Mouse (Mus musculus): ENCODE measurements at regions not wholly inside any gene's neighbourhood (a gene's known extent, or its start where the extent isn't known, plus 50 kb on each side); places are given as distances from the start of the nearest gene placed in this dataset.

GRCm38 (mm10) chr3:14381421-14381992, 99.0 kb upstream of the Slc7a12 start:
- no peak overlapping the region; the same call in 1 of the 2 replicates for H3K9ac ChIP-seq (ENCODE audit: low read depth, low read length)
- H3K27me3 ChIP-seq (ENCODE audit: control insufficient read depth, insufficient read depth, low read depth, low read length): no peaks in the 10 kb centered on the region
- H3K36me3 ChIP-seq (ENCODE audit: control insufficient read depth, insufficient read depth, low read length): no peaks in the 10 kb centered on the region
- peak overlapping the region; percentile 47 for H3K4me2 ChIP-seq (ENCODE audit: low read length)
- ATAC-seq: peak; percentile 93
- no peaks in the 10 kb centered on the region for H3K4me1 ChIP-seq (ENCODE audit: control insufficient read depth, insufficient read depth, low read length)
- peak overlapping the region; percentile 15; the same call in 1 of the 2 replicates for H3K4me3 ChIP-seq (ENCODE audit: low read depth, low read length)
- H3K9me3 ChIP-seq (replicated peaks; ENCODE audit: control insufficient read depth, low read length, poor library complexity, severe bottlenecking): no peaks in the 10 kb centered on the region
- 15% methylated on average over 18 of the region's 18 CpGs for WGBS
- H3K27ac ChIP-seq (ENCODE audit: low read length): no peak overlapping the region

- 85% methylated on average over 1 of the region's 1 CpGs for WGBS
- Histone ChIP-seq H3K36me3 (ENCODE audit: control insufficient read depth, insufficient read depth, low read length) (no peaks in the 10 kb centered on the region), H3K27me3 (ENCODE audit: control insufficient read depth, insufficient read depth, low read depth, low read length) (no peaks in the 10 kb centered on the region), H3K4me3 (ENCODE audit: low read depth, low read length) (no peak overlapping the region), H3K9me3 (replicated peaks; ENCODE audit: control insufficient read depth, low read length, poor library complexity, severe bottlenecking) (no peaks in the 10 kb centered on the region), H3K4me2 (ENCODE audit: low read length) (no peak overlapping the region), H3K9ac (ENCODE audit: low read depth, low read length) (no peak overlapping the region), H3K4me1 (ENCODE audit: control insufficient read depth, insufficient read depth, low read length) (no peaks in the 10 kb centered on the region), H3K27ac (ENCODE audit: low read length) (no peak overlapping the region)
- no peak for ATAC-seq
These were observed 89.8 kb upstream of the Slc7a12 start for GRCm38 (mm10) chr3:14390656-14391055.

DNA sequence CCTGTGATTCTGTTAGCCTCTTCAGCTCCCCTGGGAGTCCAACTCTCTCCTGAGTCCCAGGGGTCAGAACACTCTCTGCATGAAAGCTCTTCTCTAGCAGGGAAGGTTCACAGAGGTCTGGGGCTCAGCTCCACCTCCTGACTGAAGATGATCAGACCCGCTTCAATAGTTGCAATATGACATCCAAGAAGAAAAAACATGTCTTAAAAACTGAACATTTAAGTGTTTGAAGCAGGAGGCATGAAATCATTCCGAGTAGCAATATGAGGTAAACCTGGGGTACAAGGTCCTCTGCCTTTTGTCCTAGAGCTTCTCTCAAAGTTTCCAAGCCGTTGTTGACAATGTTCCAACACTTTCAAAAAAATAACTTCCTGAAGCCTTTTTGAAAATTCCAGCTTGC, 81.8 kb upstream of the Slc7a12 start:
- H3K4me3 ChIP-seq (ENCODE audit: low read depth, low read length): no peak overlapping the region
- 86% methylated on average over 3 of the region's 3 CpGs for WGBS
- ATAC-seq: no peak
- H3K9ac ChIP-seq (ENCODE audit: low read depth, low read length): no peak overlapping the region
- H3K9me3 ChIP-seq (replicated peaks; ENCODE audit: control insufficient read depth, low read length, poor library complexity, severe bottlenecking): no peaks in the 10 kb centered on the region
- H3K27ac ChIP-seq (ENCODE audit: low read length): no peak overlapping the region
- no peaks in the 10 kb centered on the region for H3K4me1 ChIP-seq (ENCODE audit: control insufficient read depth, insufficient read depth, low read length)
- H3K36me3 ChIP-seq (ENCODE audit: control insufficient read depth, insufficient read depth, low read length): no peaks in the 10 kb centered on the region
- H3K4me2 ChIP-seq (ENCODE audit: low read length): no peak overlapping the region
- no peaks in the 10 kb centered on the region for H3K27me3 ChIP-seq (ENCODE audit: control insufficient read depth, insufficient read depth, low read depth, low read length)

GRCm38 (mm10) chr3:14408435-14409125, 71.9 kb upstream of the Slc7a12 start:
- Histone ChIP-seq H3K9ac (ENCODE audit: low read depth, low read length) (no peak overlapping the region), H3K9me3 (replicated peaks; ENCODE audit: control insufficient read depth, low read length, poor library complexity, severe bottlenecking) (no peaks in the 10 kb centered on the region), H3K4me1 (ENCODE audit: control insufficient read depth, insufficient read depth, low read length) (no peaks in the 10 kb centered on the region), H3K4me3 (ENCODE audit: low read depth, low read length) (no peak overlapping the region), H3K27me3 (ENCODE audit: control insufficient read depth, insufficient read depth, low read depth, low read length) (no peaks in the 10 kb centered on the region), H3K27ac (ENCODE audit: low read length) (no peak overlapping the region), H3K4me2 (ENCODE audit: low read length) (no peak overlapping the region), H3K36me3 (ENCODE audit: control insufficient read depth, insufficient read depth, low read length) (no peaks in the 10 kb centered on the region)
- ATAC-seq: no peak
- 76% methylated on average over 1 of the region's 1 CpGs for WGBS
